Mouse (Mus musculus) embryonic facial prominence, embryonic 13.5 days (tissue): Measurements from ENCODE around the gene Acoxl. TPM values are rescaled to one million over a fixed set of nuclear protein-coding genes. Genes with fewer than 3 reads are reported as not detected.

Experiments used
- ATAC-seq: fragments of 200-750 bp; cut with Nextera tagmentation; 2 replicates; pipeline ENCODE4 v1.8.0; 2017; ENCODE audit warnings: low read depth; ENCODE audit not compliant: insufficient number of reproducible peaks, insufficient read depth, low FRiP score, low TSS enrichment
- H3K27ac ChIP-seq: fragments of 300-500 bp; sonication (generic); 2 replicates; pipeline ENCODE4 v1.5.1; 2015; ENCODE audit warnings: moderate library complexity, mild to moderate bottlenecking, inconsistent platforms
- H3K27me3 ChIP-seq: fragments of 300-500 bp; sonication (generic); 2 replicates; pipeline ENCODE4 v1.6.1; 2015; ENCODE audit warnings: mild to moderate bottlenecking, inconsistent platforms
- H3K36me3 ChIP-seq: fragments of 300-500 bp; sonication (generic); 2 replicates; pipeline ENCODE4 v1.6.1; 2015; ENCODE audit warnings: mild to moderate bottlenecking, inconsistent platforms
- H3K4me1 ChIP-seq: fragments of 300-500 bp; sonication (generic); 2 replicates; pipeline ENCODE4 v1.6.1; 2015; ENCODE audit warnings: inconsistent platforms
- H3K4me2 ChIP-seq: fragments of 300-500 bp; sonication (generic); 2 replicates; pipeline ENCODE4 v1.6.1; 2015; ENCODE audit warnings: moderate library complexity, mild to moderate bottlenecking, inconsistent platforms
- H3K4me3 ChIP-seq: fragments of 300-500 bp; sonication (generic); 2 replicates; pipeline ENCODE4 v1.5.1; 2015; ENCODE audit warnings: mild to moderate bottlenecking, inconsistent platforms
- H3K9ac ChIP-seq: fragments of 300-500 bp; sonication (generic); 2 replicates; pipeline ENCODE4 v1.6.1; 2015; ENCODE audit warnings: mild to moderate bottlenecking, inconsistent platforms
- H3K9me3 ChIP-seq: fragments of 300-500 bp; sonication (generic); 2 replicates; pipeline ENCODE4 v1.6.1; 2016; ENCODE audit warnings: inconsistent platforms
- WGBS: fragments of 180-500 bp; shearing (Covaris S2); methylation state at CpG from one replicate; pipeline ENCODE4 v1.1.7; 2015; ENCODE audit warnings: mixed read lengths; 5-methylcytosine and 5-hydroxymethylcytosine counted together
- polyA plus RNA-seq: library from polyadenylated mRNA; unstranded; fragments of >200 nt; fragmentation: Nextera tagmentation; extraction: Ambion mirVana; gene quantifications from 2 replicates; pipeline ENCODE4 v1.2.1, GENCODE M21; 2015

Acoxl gene
- polyA plus RNA-seq, 1 experiment from 2014 or later = not detected

- H3K27me3 ChIP-seq = peaks cover 45% of the 10 kb centered on the region
- H3K9me3 ChIP-seq = no peaks in the 10 kb centered on the region
- H3K9ac ChIP-seq = no peak overlapping the region
- no peak overlapping the region for H3K27ac ChIP-seq
- H3K36me3 ChIP-seq = no peaks in the 10 kb centered on the region
- peaks cover 42% of the 10 kb centered on the region for H3K4me1 ChIP-seq
- peak overlapping the region; percentile 92 for H3K4me2 ChIP-seq
- peak overlapping the region; percentile 76 for H3K4me3 ChIP-seq
- WGBS = 3% methylated on average over 23 of the region's 23 CpGs
- no peak for ATAC-seq
Measured at GRCm38 (mm10) chr2:128123921-128124683, 285.4 kb downstream of the Acoxl start.

GRCm38 (mm10) chr2:128124693-128125092, 286.0 kb downstream of the Acoxl start:
- peak overlapping the region; percentile 92 for H3K4me2 ChIP-seq
- H3K27me3 ChIP-seq = peaks cover 45% of the 10 kb centered on the region
- no peak overlapping the region for H3K27ac ChIP-seq
- H3K4me3 ChIP-seq = peak overlapping the region; percentile 76
- no peak overlapping the region for H3K9ac ChIP-seq
- no peaks in the 10 kb centered on the region for H3K36me3 ChIP-seq
- no peaks in the 10 kb centered on the region for H3K9me3 ChIP-seq
- WGBS = 4% methylated on average over 15 of the region's 15 CpGs
- no peak for ATAC-seq
- peaks cover 45% of the 10 kb centered on the region for H3K4me1 ChIP-seq

DNA sequence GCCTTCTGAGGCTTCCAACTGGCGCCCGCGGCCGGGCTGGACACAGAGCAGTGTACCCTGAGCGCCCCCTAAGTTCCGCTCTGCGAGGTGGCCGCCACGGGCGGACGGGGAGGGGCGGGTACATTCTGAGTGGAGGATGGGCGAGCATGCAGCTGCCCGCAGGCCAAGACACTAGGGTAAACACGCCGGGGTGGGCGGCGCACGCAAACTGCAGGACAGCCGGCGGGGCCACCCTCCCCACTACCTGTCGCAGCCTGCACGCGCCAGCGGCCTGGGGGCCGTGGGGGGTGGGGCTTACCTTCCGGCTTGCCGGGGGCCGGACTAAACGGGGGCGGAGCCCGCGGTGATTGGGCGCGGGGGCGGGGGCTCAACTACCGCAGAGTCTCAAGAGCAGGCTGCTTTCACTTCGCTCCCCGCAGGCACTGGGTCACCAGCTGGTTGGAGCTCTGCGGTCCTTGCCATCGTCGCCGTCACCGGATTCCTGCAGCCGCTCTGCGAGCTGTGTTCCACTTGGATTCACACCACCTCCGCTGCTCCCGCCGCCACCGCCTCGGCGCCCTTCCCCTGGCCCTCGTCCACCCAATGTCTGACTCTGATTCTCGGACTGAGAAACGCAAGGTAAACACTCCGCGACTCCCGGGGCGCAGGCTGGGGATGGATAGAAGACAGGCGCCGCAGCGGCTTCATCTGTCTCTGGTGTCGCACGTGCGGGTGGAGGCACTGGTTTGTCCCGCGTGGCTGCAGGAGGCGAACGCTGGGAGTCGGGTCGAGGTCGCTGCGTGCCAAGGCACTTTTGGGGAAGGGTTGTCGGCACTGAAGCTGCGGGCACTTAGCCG, 287.2 kb downstream of the Acoxl start, which contains the start of gene Bcl2l11:
Gene Bcl2l11, plus strand, starts transcription at position 404 of the 836 bp plus-strand sequence.
- WGBS = under 1% methylated on average over 71 of the region's 76 CpGs
- peak; percentile 81 for ATAC-seq
- no peaks in the 10 kb centered on the region for H3K9me3 ChIP-seq

DNA sequence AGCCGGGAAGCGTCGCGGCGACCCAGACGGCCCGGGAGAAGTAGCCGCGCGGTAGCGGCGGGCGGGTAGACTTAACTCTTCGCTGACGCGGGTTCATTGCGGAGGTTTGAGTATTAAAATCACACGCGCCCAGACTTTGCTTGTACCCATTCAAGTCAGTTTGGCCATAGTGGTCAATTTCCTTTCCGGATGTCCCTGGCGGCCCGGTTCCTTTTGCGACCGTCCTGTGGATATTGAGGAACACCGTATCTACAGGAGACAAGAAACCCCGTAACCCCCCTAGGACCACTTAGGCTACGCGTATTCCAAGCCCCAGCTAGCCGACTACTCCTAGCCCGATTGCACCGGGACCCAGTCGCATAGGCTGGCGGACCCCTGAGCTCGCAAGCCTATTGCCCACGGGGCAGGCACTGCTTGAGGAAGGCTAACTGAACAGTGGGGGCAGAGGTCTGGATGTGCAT, 287.9 kb downstream of the Acoxl start:
- peak overlapping the region; percentile 76 for H3K4me3 ChIP-seq
- under 1% methylated on average over 35 of the region's 35 CpGs for WGBS
- H3K27me3 ChIP-seq = peaks cover 39% of the 10 kb centered on the region
- ATAC-seq = no peak
- H3K4me2 ChIP-seq = peak overlapping the region; percentile 92
- H3K27ac ChIP-seq = peak overlapping the region; percentile 82
- H3K9me3 ChIP-seq = no peaks in the 10 kb centered on the region
- peak overlapping the region; percentile 81 for H3K9ac ChIP-seq
- H3K4me1 ChIP-seq = peaks cover 55% of the 10 kb centered on the region
- H3K36me3 ChIP-seq = peaks cover 14% of the 10 kb centered on the region

More for the DNA sequence above, 287.2 kb downstream of the Acoxl start, which contains the start of gene Bcl2l11:
- H3K4me1 ChIP-seq = peaks cover 55% of the 10 kb centered on the region
- peaks cover 43% of the 10 kb centered on the region for H3K27me3 ChIP-seq
- peak within 1 kb of the TSS; percentile 76 for H3K4me3 ChIP-seq
- H3K36me3 ChIP-seq = peaks cover 7% of the 10 kb centered on the region
- peak within 1 kb of the TSS; percentile 81 for H3K9ac ChIP-seq
- H3K4me2 ChIP-seq = peak within 1 kb of the TSS; percentile 92
- H3K27ac ChIP-seq = peak within 1 kb of the TSS; percentile 82

- Histone ChIP-seq H3K4me2 (peak overlapping the region; percentile 92), H3K9ac (peak overlapping the region; percentile 81), H3K4me3 (peak overlapping the region; percentile 76), H3K9me3 (no peaks in the 10 kb centered on the region), H3K27ac (peak overlapping the region; percentile 92), H3K4me1 (peaks cover 53% of the 10 kb centered on the region), H3K36me3 (peaks cover 18% of the 10 kb centered on the region), H3K27me3 (peaks cover 33% of the 10 kb centered on the region)
- peak; percentile 88 for ATAC-seq
- WGBS = under 1% methylated on average over 67 of the region's 67 CpGs
Measured at GRCm38 (mm10) chr2:128127121-128127671, 288.5 kb downstream of the Acoxl start.

DNA sequence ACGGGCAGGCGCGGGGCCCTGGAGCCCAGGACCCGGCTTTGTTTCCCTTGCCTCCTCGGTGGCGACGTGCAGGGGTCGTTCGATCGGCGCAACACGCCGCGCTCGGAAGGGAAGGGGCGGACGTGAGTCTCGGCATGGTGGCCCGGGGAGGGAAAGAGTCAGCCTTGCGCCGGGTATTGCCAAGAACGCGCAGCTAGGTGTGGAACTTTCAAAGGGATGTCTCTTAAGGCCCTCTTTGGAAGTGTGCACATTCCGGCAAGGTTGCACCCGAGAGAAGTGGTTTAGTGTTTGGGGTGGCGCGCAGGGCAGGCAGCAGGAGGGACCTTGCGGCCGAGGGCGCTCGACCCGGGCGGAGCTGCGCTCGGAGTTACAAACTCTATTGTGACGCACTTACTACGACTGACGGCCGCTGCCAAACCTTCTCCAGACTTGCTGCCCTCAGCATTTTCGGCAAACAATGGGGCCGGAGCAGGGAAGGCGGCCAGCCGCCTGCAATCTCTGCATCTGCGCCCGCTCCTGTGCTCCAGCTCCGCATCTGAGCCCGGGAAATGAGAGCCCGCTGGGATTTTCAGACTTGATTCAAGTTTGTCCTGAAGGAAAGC, 289.1 kb downstream of the Acoxl start:
- H3K27ac ChIP-seq = peak overlapping the region; percentile 92
- peaks cover 21% of the 10 kb centered on the region for H3K36me3 ChIP-seq
- H3K9me3 ChIP-seq = no peaks in the 10 kb centered on the region
- under 1% methylated on average over 48 of the region's 48 CpGs for WGBS
- ATAC-seq = peak; percentile 29
- peak overlapping the region; percentile 92 for H3K4me2 ChIP-seq
- peaks cover 28% of the 10 kb centered on the region for H3K27me3 ChIP-seq
- H3K4me3 ChIP-seq = peak overlapping the region; percentile 76
- peak overlapping the region; percentile 81 for H3K9ac ChIP-seq
- peaks cover 50% of the 10 kb centered on the region for H3K4me1 ChIP-seq

GRCm38 (mm10) chr2:128128532-128128931, 289.9 kb downstream of the Acoxl start:
- H3K4me2 ChIP-seq = peak overlapping the region; percentile 92
- 16% methylated on average over 10 of the region's 10 CpGs for WGBS
- 0 out of 2 replicates have a peak overlapping the region, but pooled peaks have one; percentile 7 for H3K27ac ChIP-seq
- H3K9me3 ChIP-seq = no peaks in the 10 kb centered on the region
- H3K4me1 ChIP-seq = peaks cover 42% of the 10 kb centered on the region
- no peak for ATAC-seq
- H3K4me3 ChIP-seq = peak overlapping the region; percentile 76
- H3K27me3 ChIP-seq = peaks cover 20% of the 10 kb centered on the region
- H3K9ac ChIP-seq = peak overlapping the region; percentile 81
- H3K36me3 ChIP-seq = peaks cover 27% of the 10 kb centered on the region

- no peak for ATAC-seq
- H3K4me1 ChIP-seq = peaks cover 41% of the 10 kb centered on the region
- H3K27me3 ChIP-seq = no peaks in the 10 kb centered on the region
- WGBS = 83% methylated on average over 11 of the region's 11 CpGs
- H3K27ac ChIP-seq = no peak overlapping the region
- H3K4me3 ChIP-seq = no peak overlapping the region
- no peak overlapping the region for H3K9ac ChIP-seq
- H3K9me3 ChIP-seq = no peaks in the 10 kb centered on the region
- no peak overlapping the region for H3K4me2 ChIP-seq
- peaks cover 46% of the 10 kb centered on the region for H3K36me3 ChIP-seq
Measured at GRCm38 (mm10) chr2:128131503-128131902, 292.8 kb downstream of the Acoxl start.

DNA sequence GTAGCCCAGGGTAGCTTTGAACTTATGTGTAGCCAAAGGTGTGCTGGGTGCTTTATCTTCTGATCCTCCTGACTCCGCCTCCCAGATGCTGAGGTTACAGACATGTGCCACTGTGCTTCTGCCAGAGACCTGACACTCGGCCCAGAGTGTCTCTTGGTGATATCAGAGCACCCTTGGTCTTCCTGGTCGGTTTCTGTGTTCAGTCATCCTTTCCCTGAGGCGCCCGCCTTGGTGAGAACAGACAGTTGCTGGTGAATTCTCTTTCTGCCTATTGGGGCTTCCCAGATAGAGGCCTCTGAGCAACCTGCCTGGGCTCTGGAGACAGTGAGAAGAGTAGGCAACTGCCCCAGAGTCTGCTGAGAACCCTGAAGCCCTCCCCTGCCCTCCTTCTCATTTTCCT, 294.0 kb downstream of the Acoxl start:
- Histone ChIP-seq H3K27ac (no peak overlapping the region), H3K4me3 (no peak overlapping the region), H3K4me2 (no peak overlapping the region), H3K27me3 (no peaks in the 10 kb centered on the region), H3K36me3 (peaks cover 46% of the 10 kb centered on the region), H3K9ac (no peak overlapping the region), H3K9me3 (no peaks in the 10 kb centered on the region), H3K4me1 (peaks cover 51% of the 10 kb centered on the region)
- ATAC-seq = no peak
- WGBS = 82% methylated on average over 5 of the region's 5 CpGs

DNA sequence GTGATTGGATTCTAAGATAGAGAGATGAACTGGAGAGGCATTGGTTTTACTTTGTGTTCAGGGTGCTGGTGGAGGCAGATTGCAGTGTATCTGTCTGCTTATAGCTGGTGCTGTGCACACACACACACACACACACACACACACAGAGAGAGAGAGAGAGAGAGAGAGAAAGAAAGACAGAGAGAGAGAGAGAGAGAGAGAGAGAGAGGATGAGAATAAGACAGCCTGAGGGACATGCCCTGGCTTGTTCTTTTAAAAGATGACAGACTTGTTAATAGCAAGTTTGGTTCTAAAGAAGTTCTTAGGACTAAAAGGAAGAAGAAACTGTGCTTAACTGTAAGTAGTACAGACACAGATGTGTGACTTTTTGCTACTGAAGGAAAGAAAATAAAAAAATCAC, 295.2 kb downstream of the Acoxl start:
- Histone ChIP-seq H3K36me3 (peaks cover 46% of the 10 kb centered on the region), H3K9ac (no peak overlapping the region), H3K27me3 (no peaks in the 10 kb centered on the region), H3K4me3 (no peak overlapping the region), H3K27ac (no peak overlapping the region), H3K9me3 (no peaks in the 10 kb centered on the region), H3K4me1 (peaks cover 58% of the 10 kb centered on the region), H3K4me2 (no peak overlapping the region)
- ATAC-seq = no peak

GRCm38 (mm10) chr2:128134474-128134873, 295.8 kb downstream of the Acoxl start:
- H3K36me3 ChIP-seq = peaks cover 46% of the 10 kb centered on the region
- H3K4me2 ChIP-seq = no peak overlapping the region

More at GRCm38 (mm10) chr2:128134474-128134873, 295.8 kb downstream of the Acoxl start:
- ATAC-seq = no peak
- Histone ChIP-seq H3K9ac (no peak overlapping the region), H3K9me3 (no peaks in the 10 kb centered on the region), H3K27ac (no peak overlapping the region), H3K4me3 (no peak overlapping the region), H3K4me1 (peaks cover 61% of the 10 kb centered on the region), H3K27me3 (no peaks in the 10 kb centered on the region)
- WGBS = 74% methylated on average over 5 of the region's 5 CpGs
